Mouse (Mus musculus) layer of hippocampus, adult 2 months (tissue): ENCODE results near the gene Cul9. TPM values are rescaled to one million over a fixed set of nuclear protein-coding genes. Genes with fewer than 3 reads are reported as not detected.

Experiments
- DNase-seq, 2 experiments: peaks; one replicate each; pipeline ENCODE4 v3.0.0; 2022; ENCODE audit warnings: low spot score in 2 of 2
- H3K27ac ChIP-seq: fragments of 200-600 bp; 2 replicates; pipeline ENCODE4 v1.8.1; 2022
- H3K4me3 ChIP-seq: fragments of 200-600 bp; 2 replicates; pipeline ENCODE4 v1.8.1; 2022; ENCODE audit warnings: mild to moderate bottlenecking
- CTCF ChIP-seq: fragments of 200-600 bp; conservative IDR thresholded peaks from 2 replicates; pipeline ENCODE4 v1.8.1; 2022; ENCODE audit warnings: antibody characterized with exemption, mild to moderate bottlenecking, moderate library complexity
- total RNA-seq, 2 experiments: library from RNA; stranded (reverse); gene quantifications; 2 replicates each; pipeline ENCODE4 v1.2.3; 2021

Gene Cul9
- total RNA-seq, 2 experiments from 2014 or later, result 66.1 to 68.4 TPM

DNA sequence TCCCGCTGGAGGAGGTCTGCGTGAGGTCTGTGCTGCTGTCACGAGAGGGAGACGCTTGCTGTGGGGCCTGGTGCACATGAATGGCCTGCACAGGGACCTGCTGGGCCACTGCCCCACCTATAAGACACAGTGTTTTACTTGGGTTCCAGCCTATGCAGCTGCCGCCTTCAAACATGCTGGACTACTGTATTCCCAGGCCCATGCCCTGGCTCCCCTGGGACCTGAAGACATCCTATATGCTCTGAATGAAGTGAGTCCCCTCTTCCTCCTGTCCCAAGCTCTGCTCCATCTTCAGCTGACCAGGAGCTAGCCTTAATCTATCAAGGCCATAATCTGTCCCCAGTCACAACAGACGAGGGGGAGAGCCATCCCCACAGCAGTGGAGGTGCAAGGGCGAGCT, 4.7 kb upstream of the Cul9 start:
- peak overlapping the region; percentile 46; the same call in 1 of the 2 replicates for H3K27ac ChIP-seq
- H3K4me3 ChIP-seq, result no peak overlapping the region
- DNase-seq, result no peak
- no peak for TF ChIP-seq CTCF

DNA sequence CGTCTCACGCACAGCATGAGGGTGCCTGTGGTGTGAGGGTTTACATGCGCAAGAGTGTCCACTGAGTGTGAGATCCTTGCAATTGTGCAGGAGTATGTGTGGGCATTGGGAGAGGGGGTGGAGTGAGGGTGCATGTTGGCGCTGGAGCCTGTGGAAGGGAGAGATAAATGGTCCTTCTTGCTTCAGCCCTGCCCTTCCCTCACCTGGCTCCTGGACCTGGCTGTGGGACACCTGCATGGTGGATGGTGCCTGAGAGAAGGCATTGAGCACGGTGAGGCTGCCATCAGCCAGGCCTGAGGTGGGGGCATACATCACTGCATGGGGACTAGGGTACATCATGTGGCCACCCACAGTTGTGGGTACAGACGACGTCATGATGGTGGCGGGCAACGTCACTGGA, 3.5 kb upstream of the Cul9 start:
- no peak overlapping the region for H3K27ac ChIP-seq
- no peak overlapping the region for H3K4me3 ChIP-seq
- no peak for TF ChIP-seq CTCF
- no peak for DNase-seq

DNA sequence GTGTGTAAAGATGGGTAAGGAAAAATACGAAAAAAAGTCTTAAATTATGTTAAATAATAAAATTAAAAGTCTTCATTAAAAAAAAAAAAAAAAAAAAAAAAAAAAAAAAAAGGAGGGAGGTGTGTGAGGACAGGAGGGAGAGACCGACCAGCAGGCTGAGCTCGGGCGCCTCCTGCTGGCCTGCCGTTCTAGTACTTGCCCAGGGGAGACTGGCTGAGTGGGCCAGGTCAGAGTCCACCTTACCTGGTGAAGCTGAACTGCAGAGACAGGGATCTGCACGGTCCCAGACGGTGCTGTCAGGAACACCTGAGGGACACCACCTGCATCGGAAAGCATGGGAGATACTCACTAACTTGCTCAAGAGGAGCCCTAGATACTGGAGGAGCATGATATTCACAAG, 3.0 kb upstream of the Cul9 start:
- Histone ChIP-seq H3K4me3 (no peak overlapping the region), H3K27ac (no peak overlapping the region)
- peak; percentile 78 for TF ChIP-seq CTCF
- DNase-seq, result no peak

DNA sequence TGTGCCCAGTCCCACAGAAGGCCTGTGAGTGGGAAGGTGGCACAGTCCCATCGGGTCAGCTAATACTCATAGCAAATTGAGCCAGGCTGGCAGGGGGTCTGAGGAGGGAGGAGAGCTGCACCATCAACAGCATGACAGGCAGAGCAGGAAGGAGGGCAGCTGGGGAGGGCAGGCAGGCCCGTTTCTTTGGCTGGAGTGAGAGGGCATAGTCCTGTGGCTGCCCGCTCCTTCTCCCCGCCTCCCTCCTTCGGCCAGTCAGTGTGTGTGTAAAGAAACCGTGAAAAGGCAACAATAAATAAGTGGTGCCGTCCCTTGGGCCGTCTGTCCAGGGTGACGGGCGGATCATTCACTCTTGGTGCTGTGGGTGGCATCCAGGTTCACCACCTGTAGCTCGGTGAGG, 2.6 kb upstream of the Cul9 start:
- no peak for DNase-seq
- TF ChIP-seq CTCF, result no peak
- Histone ChIP-seq H3K27ac (no peak overlapping the region), H3K4me3 (no peak overlapping the region)

DNA sequence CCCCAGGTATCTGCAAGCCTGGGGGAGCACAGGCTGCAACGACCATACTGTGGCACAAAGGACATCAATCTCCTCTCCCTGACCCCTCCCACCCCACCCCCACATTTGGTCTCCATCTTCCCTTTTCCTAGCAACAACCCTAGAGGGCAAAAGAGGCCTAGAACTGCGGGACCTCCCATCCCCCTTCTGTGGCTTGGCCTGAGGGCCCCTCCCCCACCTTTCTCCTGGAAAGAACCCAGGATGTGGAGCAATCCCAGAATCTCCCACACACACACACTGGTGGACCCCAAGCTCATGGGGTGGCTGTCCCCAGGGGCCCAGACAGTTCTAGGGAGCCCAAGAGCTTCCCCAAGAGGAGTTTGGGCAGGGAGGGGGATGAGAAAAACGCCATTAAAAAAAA, 1.7 kb upstream of the Cul9 start:
- TF ChIP-seq CTCF, result no peak
- no peak overlapping the region for H3K4me3 ChIP-seq
- no peak for DNase-seq

DNA sequence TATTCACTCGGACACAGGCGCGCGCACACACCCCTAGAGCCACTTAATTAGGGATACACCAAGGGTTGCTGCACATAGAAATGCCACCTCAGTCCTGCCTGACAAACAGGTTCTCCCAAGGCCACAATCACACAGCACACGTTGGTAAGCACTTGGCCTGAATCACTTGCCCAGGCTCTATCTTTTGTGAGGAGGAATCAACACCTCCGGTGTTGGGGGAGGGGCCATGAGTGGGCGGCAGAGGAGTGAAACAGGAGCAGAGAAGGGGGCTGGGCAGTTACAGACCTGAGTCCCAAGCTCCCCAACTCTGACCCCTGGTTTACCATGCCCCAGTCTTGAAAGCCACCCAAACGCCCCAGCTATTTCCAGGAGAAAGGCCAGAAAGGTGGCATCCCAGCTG, 807 bp upstream of the Cul9 start:
- no peak for TF ChIP-seq CTCF
- peak overlapping the region; percentile 74; the same call in 1 of the 2 replicates for H3K4me3 ChIP-seq
- peak overlapping the region; percentile 91 for H3K27ac ChIP-seq
- no peak for DNase-seq

More for the DNA sequence above, 1.7 kb upstream of the Cul9 start:
- no peak overlapping the region for H3K27ac ChIP-seq

DNA sequence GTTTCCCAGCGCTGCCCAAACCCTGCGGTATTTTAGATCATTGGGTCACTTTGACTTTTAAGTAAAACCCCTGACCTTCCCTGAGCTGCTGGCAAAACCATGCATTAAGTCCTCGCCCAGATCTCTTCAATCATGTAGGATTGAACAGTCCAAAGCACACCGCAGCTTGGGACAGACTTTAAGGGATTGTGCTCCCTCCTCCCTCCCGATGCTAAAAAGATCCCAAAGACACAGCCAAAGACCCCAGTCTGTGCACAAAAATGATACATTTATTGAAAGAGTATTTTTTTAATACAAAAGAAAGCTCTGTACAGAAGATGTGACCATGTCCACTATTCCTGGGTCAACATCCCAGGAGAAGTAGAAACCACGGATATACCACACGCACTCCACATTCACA, 403 bp upstream of the Cul9 start:
- H3K27ac ChIP-seq, result peak overlapping the region; percentile 91
- no peak for TF ChIP-seq CTCF

DNA sequence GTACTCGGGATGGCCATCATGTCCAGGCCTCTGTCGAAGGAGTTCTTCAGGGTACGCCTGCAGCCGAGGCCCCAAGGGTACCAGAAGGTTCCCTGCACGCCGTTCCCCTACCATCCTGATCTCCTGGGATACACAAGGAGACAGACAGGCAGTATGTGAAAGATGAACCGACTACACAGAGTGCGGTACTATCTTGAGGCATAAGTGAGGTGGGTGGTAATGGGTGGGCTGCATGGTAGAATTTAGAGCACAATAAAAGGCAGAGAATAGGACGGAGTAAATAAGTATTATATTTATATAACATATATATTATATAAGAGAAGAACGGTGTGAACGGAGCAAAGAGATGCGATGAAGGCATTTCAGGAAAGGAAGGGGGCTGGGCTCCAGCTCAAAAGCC, 2.5 kb downstream of the Cul9 start:
- Histone ChIP-seq H3K4me3 (peak overlapping the region; percentile 13), H3K27ac (peak overlapping the region; percentile 62)
- TF ChIP-seq CTCF, result no peak
- no peak for DNase-seq

More for the DNA sequence above, 403 bp upstream of the Cul9 start:
- H3K4me3 ChIP-seq, result peak overlapping the region; percentile 74
- no peak for DNase-seq

DNA sequence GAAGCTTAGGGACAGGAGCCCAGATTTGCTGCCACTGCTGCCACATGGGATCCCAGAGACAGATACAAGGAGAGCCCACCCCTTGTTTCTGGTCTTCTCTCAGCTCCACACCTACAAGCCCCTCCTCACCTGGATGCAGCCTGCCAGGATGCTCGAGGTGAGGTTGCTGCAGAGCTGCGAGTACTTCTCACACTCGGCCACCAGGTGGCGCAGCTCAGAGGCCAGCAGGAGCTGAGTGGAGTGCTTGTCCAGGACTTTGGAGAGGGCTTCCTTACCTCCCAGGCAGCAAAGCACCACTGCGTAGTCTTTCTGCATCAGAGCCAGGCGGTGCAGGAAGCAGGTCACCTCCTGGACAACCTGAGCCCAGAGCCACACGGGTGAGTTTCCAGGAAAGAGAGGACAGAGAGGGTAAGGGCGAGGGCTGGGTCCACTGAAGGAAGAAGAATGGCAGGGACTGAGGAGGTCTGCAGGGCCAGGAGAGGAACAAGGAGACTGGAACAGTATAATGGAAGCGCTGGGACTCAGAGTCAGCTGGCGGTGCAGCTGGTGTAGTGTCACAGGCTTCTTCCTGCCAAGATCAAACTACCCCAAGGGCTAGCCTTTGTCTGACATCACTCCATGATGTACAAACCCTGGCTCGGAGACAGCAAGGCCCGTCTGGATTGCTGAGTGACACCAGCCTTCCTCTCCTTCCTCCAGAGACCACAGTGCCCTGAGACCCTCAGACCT, 20.4 kb downstream of the Cul9 start:
- peak; percentile 53 to 72 for DNase-seq
- no peak overlapping the region for H3K4me3 ChIP-seq
- TF ChIP-seq CTCF, result peak; percentile 95
- H3K27ac ChIP-seq, result 0 out of 2 replicates have a peak overlapping the region, but pooled peaks have one; percentile 28

DNA sequence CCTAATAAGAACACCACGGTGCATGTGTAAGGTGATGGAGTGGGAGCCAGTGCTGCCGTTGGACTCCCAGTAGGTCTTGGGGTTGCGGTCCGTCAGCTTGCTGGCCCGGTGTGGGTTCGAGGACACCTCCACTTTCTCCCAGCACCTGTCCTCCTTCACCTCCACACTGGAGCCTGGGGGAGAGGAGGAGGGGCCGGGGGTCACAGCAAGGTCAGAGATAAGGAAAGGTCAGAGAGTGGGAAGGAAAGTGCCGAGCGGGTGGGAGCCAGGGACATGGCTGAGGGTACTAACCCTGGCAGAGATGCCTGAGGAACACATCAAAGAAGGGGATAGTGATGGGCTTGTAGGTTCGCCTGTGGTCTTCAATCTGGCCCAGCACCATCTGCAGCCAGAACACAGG, 21.1 kb downstream of the Cul9 start:
- Histone ChIP-seq H3K4me3 (no peak overlapping the region), H3K27ac (no peak overlapping the region)
- no peak for TF ChIP-seq CTCF
- DNase-seq, result no peak

DNA sequence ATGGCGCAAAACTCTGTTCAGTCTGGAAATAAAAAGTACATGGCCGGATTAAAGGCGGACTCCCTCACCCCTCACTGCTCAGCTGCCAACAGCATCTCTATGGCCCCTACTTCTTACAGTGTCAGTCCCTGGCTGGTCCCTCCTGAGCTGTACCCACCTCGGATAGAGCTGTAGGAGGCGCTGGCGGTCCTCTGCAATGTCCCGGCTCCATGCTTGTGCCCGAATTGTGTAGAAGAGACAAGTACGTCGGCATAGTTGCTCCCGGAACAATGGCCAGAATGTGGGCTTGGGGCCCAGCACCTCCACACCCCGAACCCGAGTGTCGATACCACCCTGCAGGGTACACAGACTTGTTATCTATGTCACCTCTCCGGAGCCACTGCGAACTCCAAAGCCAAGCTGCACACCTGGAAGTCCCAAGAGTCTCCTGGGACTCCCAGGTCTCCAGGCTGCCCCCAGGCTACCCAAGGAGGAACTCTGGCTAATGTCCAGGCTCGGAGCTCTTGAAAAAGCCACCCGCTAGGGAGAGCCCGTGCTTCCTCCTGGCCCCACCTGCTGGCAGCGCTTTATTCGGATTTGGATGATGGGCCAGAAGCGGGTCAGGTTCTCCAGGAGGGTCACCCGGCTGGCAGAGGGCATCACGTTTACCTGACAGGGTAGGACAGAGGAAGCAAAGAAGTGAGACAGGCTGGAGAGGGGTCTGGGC, 24.1 kb downstream of the Cul9 start:
- peak; percentile 40 for TF ChIP-seq CTCF
- no peak overlapping the region for H3K27ac ChIP-seq
- no peak for DNase-seq
- no peak overlapping the region for H3K4me3 ChIP-seq

DNA sequence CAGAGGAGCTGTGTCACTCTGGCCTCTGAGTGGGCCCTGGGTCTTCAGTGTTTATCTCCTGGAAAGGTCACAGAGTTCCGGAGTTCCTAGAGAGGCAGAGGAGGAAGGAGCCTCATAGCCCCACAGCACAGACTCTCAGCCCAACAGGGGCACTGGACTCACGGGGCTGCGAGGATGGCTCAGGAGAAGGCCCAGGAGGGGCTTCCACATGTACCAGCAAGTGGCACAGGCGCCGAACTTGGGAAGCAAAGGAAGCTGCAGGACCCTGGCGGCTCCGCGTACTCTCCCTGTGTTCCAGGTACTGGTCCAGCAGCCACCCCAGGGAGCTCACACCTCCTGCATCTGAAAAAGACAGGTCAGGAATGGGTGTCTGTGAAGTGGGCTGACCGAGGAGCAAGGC, 25.0 kb downstream of the Cul9 start:
- Histone ChIP-seq H3K27ac (no peak overlapping the region), H3K4me3 (no peak overlapping the region)
- TF ChIP-seq CTCF, result no peak
- no peak for DNase-seq

DNA sequence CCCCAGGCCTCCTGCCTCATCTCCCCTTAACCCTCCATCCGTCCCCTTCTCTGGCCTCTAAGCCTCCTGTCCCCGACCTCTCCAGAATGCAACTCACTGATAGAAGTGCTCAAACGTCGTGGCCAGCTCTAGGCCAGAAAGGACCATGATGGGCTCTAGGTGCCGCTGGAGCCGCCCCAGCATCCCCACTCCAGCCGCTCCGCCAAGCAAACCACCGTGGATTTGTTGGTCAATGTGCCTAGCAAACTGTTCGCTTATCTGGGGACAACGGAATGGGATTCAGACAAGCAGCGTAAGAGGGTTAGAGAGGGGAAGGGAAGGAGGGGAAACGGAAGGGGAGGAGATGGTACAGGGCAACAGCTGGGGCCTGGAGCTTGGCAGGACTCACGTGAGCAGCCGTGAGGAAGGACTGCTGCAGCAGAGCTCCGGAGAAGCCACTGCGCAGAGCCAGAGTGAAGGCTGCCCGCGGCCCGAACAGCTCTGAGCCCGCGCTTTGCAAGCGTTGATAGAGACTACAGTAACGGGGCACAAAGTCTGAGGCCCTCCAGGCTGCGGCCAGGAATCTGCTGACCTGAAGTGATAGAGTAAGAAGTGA, 25.7 kb downstream of the Cul9 start:
- DNase-seq, result no peak
- Histone ChIP-seq H3K27ac (no peak overlapping the region), H3K4me3 (no peak overlapping the region)
- TF ChIP-seq CTCF, result no peak
